Mouse (Mus musculus) limb, embryonic 12.5 days (tissue): ENCODE results near the gene Ufsp1. TPM values are rescaled to one million over a fixed set of nuclear protein-coding genes. Genes with fewer than 3 reads are reported as not detected.

ENCODE experiments used
- ATAC-seq: fragments of 200-750 bp; cut with Nextera tagmentation; 2 replicates; pipeline ENCODE4 v1.8.0; 2017; ENCODE audit warnings: low read depth, moderate TSS enrichment; ENCODE audit not compliant: insufficient number of reproducible peaks, insufficient read depth, low FRiP score, low TSS enrichment
- H3K27ac ChIP-seq: fragments of 300-500 bp; sonication (generic); 2 replicates; pipeline ENCODE4 v1.5.1; 2016; ENCODE audit warnings: mild to moderate bottlenecking, moderate library complexity
- H3K27me3 ChIP-seq: fragments of 300-500 bp; sonication (generic); 2 replicates; pipeline ENCODE4 v1.6.1; 2016; ENCODE audit warnings: mild to moderate bottlenecking, moderate library complexity
- H3K36me3 ChIP-seq: fragments of 300-500 bp; sonication (generic); 2 replicates; pipeline ENCODE4 v1.6.1; 2016; ENCODE audit warnings: mild to moderate bottlenecking, moderate library complexity
- H3K4me1 ChIP-seq: fragments of 300-500 bp; sonication (generic); replicated peaks from 2 replicates; pipeline ENCODE4 v1.6.1; 2016
- H3K4me2 ChIP-seq: fragments of 300-500 bp; sonication (generic); 2 replicates; pipeline ENCODE4 v1.6.1; 2016; ENCODE audit warnings: mild to moderate bottlenecking, moderate library complexity
- H3K4me3 ChIP-seq: fragments of 300-500 bp; sonication (generic); replicated peaks from 2 replicates; pipeline ENCODE4 v1.5.1; 2016; ENCODE audit warnings: mild to moderate bottlenecking
- H3K9ac ChIP-seq: fragments of 300-500 bp; sonication (generic); replicated peaks from 2 replicates; pipeline ENCODE4 v1.6.1; 2016; ENCODE audit warnings: mild to moderate bottlenecking, moderate library complexity
- H3K9me3 ChIP-seq: fragments of 300-500 bp; sonication (generic); 2 replicates; pipeline ENCODE4 v1.6.1; 2016; ENCODE audit warnings: mild to moderate bottlenecking, moderate library complexity
- WGBS: fragments of 180-500 bp; shearing (Covaris S2); methylation state at CpG from one replicate; pipeline ENCODE4 v1.1.7; 2016; 5-methylcytosine and 5-hydroxymethylcytosine counted together
- polyA plus RNA-seq: library from polyadenylated mRNA; unstranded; fragments of >200 nt; fragmentation: Nextera tagmentation; extraction: Ambion mirVana; gene quantifications from 2 replicates; pipeline ENCODE4 v1.2.1, GENCODE M21; 2016

Gene Ufsp1
- polyA plus RNA-seq, 1 experiment from 2014 or later: 6.7 TPM

DNA sequence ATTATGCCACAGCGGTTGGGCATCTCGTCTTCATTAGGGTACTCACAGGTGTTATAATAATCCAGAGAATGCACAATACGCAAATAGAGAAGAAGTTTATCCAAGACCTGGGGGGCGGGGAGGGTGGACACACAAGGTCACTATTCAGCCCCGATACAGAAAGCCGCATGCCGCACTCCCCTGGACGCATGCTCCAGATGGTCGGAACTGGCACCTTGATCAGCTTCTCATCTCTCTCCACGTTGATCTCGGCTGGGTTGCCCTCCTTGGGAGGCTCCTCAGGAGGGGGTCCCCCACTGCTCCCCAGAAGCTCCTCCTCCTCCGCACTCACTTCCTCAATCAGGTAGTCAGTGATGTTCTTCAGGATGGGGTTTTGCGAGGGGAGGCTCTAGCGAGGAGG, 2.7 kb downstream of the Ufsp1 start:
- no peak for ATAC-seq
- no peak overlapping the region for H3K4me3 ChIP-seq
- 90% methylated on average over 14 of the region's 14 CpGs for WGBS

DNA sequence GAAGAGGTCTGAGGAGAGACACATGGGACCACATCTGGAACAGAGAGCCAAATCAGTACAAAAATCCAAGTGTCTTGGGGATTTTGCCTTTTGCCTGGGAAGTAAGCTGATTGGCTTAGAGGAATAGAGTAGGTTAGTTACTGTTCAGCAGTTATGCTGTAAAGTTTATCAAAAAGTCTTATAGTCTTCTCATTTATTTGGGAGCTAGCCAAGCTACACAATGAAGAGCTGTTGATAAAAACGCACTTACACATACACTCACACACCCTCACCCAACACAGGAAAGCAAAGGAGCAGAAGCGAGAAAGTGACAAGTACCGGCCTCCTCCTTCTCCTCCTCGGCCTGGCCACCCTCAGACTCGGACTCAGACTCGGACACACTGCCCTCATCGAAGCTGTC, 4.8 kb downstream of the Ufsp1 start:
- no peak overlapping the region for H3K4me3 ChIP-seq
- peaks cover 17% of the 10 kb centered on the region for H3K4me1 ChIP-seq
- no peak overlapping the region for H3K27ac ChIP-seq
- no peak overlapping the region for H3K4me2 ChIP-seq
- H3K27me3 ChIP-seq: no peaks in the 10 kb centered on the region
- no peak overlapping the region for H3K9ac ChIP-seq
- no peaks in the 10 kb centered on the region for H3K9me3 ChIP-seq
- H3K36me3 ChIP-seq: peaks cover 93% of the 10 kb centered on the region
- no peak for ATAC-seq
- WGBS: 86% methylated on average over 7 of the region's 7 CpGs

More for the DNA sequence above, 2.7 kb downstream of the Ufsp1 start:
- peaks cover 14% of the 10 kb centered on the region for H3K27me3 ChIP-seq
- H3K9me3 ChIP-seq: no peaks in the 10 kb centered on the region
- peaks cover 72% of the 10 kb centered on the region for H3K36me3 ChIP-seq
- peaks cover 22% of the 10 kb centered on the region for H3K4me1 ChIP-seq
- no peak overlapping the region for H3K4me2 ChIP-seq
- no peak overlapping the region for H3K9ac ChIP-seq
- H3K27ac ChIP-seq: no peak overlapping the region

DNA sequence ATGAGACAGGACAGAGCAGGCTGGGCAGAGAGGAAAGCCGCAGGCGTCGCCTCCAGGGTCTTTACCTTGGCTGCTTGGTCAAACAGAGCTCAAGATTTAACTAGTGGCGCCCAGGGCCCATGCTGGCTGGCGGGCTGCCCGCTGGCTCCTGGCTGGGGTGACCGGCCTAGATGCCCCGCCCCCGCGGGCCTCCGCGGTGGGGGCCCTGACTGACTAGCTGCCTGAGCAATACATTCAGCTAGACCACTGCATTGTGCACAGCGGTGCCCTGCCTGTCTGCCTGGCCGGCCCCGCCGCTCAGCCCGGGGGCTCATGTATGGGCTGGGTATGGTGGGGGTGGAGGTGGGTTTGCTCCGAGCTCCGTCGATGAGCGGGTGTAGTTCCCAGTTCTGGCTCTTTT, 6.8 kb downstream of the Ufsp1 start:
- Histone ChIP-seq H3K36me3 (peaks cover 97% of the 10 kb centered on the region), H3K27ac (no peak overlapping the region), H3K4me1 (peaks cover 25% of the 10 kb centered on the region), H3K4me3 (no peak overlapping the region), H3K27me3 (no peaks in the 10 kb centered on the region), H3K9ac (no peak overlapping the region), H3K4me2 (no peak overlapping the region), H3K9me3 (no peaks in the 10 kb centered on the region)
- ATAC-seq: no peak
- WGBS: 87% methylated on average over 21 of the region's 21 CpGs

DNA sequence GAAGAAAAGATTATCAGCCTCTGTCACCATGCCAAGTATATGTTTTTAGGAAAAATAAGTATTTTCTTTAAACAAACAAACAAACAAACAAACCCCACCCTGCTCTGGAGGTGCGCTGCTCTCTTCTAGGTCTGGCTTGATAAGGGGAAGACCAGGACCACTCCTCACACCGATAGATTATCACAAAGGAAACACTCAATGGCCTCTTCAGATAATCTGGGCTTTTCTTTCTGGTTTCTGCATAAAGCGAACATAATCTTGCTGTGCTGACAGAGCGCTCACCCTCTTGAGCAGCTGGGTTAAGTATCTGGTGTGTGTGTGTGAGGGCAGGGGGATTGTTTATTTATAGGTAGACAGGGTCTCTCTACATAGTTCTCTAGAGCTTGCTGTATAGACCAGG, 9.2 kb downstream of the Ufsp1 start:
- Histone ChIP-seq H3K4me1 (peaks cover 34% of the 10 kb centered on the region), H3K9me3 (0 out of 2 replicates have a peak, but pooled peaks cover 2% of the 10 kb centered on the region), H3K4me2 (no peak overlapping the region), H3K4me3 (no peak overlapping the region), H3K27ac (no peak overlapping the region), H3K36me3 (peaks cover 78% of the 10 kb centered on the region), H3K9ac (no peak overlapping the region), H3K27me3 (no peaks in the 10 kb centered on the region)
- ATAC-seq: no peak
- 88% methylated on average over 4 of the region's 4 CpGs for WGBS

DNA sequence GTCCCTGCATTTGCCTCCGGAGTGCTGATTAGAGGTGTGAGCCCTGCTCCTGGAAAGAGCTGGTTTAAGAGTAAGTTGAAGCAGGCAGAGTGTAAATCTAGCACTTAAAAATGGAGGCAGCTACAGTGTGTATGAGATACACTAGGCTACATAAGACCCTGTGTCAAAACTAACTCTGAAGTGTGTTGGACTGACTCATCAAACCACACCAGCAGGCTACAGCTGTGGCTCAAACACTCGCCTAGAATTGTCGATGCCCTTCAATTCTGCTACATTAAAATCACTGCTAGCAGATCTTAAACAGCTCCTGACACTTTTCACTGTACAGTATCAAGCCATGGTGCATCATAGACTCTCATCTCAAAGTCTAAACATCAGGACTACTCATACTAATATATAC, 9.7 kb downstream of the Ufsp1 start:
- peaks cover 78% of the 10 kb centered on the region for H3K36me3 ChIP-seq
- H3K27me3 ChIP-seq: no peaks in the 10 kb centered on the region
- H3K4me3 ChIP-seq: peak overlapping the region; percentile 95; the same call in 1 of the 2 replicates
- WGBS: 87% methylated on average over 3 of the region's 3 CpGs
- no peak for ATAC-seq
- peak overlapping the region; percentile 25; the same call in 1 of the 2 replicates for H3K27ac ChIP-seq
- 0 out of 2 replicates have a peak, but pooled peaks cover 7% of the 10 kb centered on the region for H3K9me3 ChIP-seq
- H3K4me2 ChIP-seq: peak overlapping the region; percentile 67; the same call in 1 of the 2 replicates
- peaks cover 34% of the 10 kb centered on the region for H3K4me1 ChIP-seq
- H3K9ac ChIP-seq: 0 out of 2 replicates have a peak overlapping the region, but pooled peaks have one; percentile 31

DNA sequence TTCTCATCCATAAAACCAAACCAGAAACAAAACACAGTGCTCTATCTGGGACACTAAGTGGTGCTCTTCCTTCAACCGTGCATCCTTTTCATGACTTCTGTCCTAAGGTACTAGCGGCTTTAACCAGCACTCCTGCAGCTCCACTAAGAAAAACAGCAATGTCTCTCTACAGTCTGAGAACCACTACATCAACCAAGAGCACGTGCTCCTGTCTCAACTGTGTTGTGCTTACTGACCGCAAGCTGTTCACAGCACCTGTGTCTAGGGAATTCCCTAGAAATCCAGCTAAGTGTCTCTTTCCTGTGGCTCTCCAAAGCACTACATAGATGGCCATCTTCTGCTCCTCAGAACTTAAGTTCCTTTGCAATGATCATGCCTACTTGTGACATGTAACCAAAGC, 10.4 kb downstream of the Ufsp1 start:
- Histone ChIP-seq H3K36me3 (peaks cover 78% of the 10 kb centered on the region), H3K27ac (peak overlapping the region; percentile 25; the same call in 1 of the 2 replicates), H3K4me2 (peak overlapping the region; percentile 67), H3K4me1 (peaks cover 34% of the 10 kb centered on the region), H3K9ac (peak overlapping the region; percentile 42), H3K9me3 (0 out of 2 replicates have a peak, but pooled peaks cover 7% of the 10 kb centered on the region), H3K27me3 (no peaks in the 10 kb centered on the region), H3K4me3 (peak overlapping the region; percentile 95)
- WGBS: 53% methylated on average over 4 of the region's 4 CpGs
- ATAC-seq: no peak

DNA sequence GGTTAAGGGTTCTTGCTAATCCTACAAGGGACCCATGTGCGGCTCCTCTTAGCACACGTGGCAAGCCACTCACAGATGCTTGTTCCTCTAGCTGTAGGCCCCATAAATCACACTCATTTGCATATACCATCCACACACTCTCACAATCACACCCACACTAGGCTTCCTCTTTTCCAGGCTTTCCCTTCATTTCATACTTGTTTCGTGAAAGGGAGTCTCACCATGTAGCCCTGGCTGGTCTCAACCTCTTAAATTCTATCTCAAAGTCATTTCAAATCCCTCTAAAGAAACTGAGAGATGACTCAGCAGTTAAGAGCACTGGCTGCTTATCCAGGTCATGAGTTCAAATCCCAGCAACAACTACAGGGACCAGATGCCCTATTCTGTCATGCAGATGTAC, 11.4 kb downstream of the Ufsp1 start:
- 0 out of 2 replicates have a peak, but pooled peaks cover 7% of the 10 kb centered on the region for H3K9me3 ChIP-seq
- no peak for ATAC-seq
- peak overlapping the region; percentile 67 for H3K4me2 ChIP-seq
- H3K27me3 ChIP-seq: no peaks in the 10 kb centered on the region
- H3K4me3 ChIP-seq: peak overlapping the region; percentile 95
- H3K9ac ChIP-seq: 0 out of 2 replicates have a peak overlapping the region, but pooled peaks have one; percentile 1
- peaks cover 78% of the 10 kb centered on the region for H3K36me3 ChIP-seq
- WGBS: 45% methylated on average over 3 of the region's 3 CpGs
- H3K27ac ChIP-seq: no peak overlapping the region
- H3K4me1 ChIP-seq: peaks cover 34% of the 10 kb centered on the region

DNA sequence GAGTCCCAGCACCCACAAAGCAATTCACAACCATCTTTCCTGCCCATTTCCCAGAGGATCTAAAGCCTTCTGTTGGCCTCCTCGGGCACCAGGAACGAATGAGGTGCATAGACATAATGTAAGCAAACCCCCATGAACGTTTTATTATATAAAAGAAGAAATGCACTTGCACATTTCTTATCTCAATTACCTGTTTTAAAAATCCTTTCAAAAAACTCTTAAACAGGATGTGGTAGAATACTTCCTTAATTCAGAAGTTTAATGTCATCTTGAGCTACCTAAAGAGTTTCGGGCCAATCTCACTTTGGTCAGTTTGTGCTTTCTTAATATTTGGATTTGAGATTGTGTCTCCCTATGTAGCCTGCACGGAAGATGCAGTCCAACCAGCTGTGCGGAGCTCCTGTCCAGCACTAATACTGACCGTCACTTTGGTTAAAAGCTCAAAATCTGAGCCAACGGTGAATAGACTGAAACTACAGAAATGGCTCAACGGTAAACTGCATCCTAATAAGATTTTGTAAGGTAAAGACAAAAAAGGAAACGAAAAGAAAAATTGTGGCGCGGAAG, 12.1 kb downstream of the Ufsp1 start:
- peaks cover 36% of the 10 kb centered on the region for H3K4me1 ChIP-seq
- H3K4me2 ChIP-seq: peak overlapping the region; percentile 67
- H3K4me3 ChIP-seq: peak overlapping the region; percentile 95
- ATAC-seq: no peak
- 0 out of 2 replicates have a peak, but pooled peaks cover 7% of the 10 kb centered on the region for H3K9me3 ChIP-seq
- H3K36me3 ChIP-seq: peaks cover 78% of the 10 kb centered on the region
- peak overlapping the region; percentile 93 for H3K27ac ChIP-seq
- H3K27me3 ChIP-seq: no peaks in the 10 kb centered on the region
- WGBS: 18% methylated on average over 12 of the region's 12 CpGs
- H3K9ac ChIP-seq: peak overlapping the region; percentile 97

DNA sequence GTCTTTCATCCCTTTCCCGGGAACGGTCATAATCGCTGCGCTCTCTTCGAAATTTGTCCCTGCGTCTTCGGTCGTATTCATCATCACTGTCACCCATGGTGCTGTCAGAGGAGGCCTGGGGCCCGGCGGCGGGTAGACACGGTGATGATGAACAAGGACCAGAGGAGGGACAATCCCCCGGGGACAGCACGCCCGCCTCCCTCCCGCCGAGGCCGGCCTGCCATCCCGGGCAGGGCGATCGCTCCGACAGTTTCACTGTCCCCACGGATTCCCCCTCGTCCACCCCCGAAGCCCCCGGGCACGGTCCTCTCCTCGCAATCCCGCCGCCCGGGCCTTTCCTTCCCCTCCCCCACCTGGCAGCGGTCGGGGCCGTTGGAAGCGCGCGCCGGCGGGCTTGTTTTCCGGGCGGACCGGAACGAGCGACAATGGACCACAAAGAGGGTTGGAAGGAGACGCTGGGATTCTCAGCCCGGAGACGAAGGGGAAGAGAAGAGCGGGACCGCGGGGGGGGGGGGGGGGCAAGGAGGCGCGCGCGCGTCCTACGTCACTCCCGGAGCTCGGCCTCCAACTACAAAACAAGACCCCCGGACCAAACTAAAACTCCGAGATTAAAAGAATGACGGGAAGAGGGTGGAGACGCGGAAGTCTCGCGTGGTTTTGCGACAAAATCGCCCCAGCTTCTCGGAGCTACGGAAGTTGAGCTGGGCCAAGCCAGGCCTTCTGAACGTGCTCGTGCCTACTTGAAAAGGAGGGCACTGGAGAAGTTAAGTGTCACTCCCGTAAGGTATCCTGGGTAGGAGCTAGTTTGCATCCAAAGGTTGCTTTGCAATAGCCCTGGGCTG, 12.9 kb downstream of the Ufsp1 start, which contains the start of gene Srrt:
Gene Srrt, minus strand, starts transcription at position 604 of the 842 bp plus-strand sequence.
- under 1% methylated on average over 59 of the region's 72 CpGs for WGBS
- 0 out of 2 replicates have a peak, but pooled peaks cover 7% of the 10 kb centered on the region for H3K9me3 ChIP-seq
- peak within 1 kb of the TSS; percentile 67 for H3K4me2 ChIP-seq
- peak within 1 kb of the TSS; percentile 97 for H3K9ac ChIP-seq
- peak within 1 kb of the TSS; percentile 95 for H3K4me3 ChIP-seq
- ATAC-seq: peak; percentile 69
- H3K36me3 ChIP-seq: peaks cover 77% of the 10 kb centered on the region
- no peaks in the 10 kb centered on the region for H3K27me3 ChIP-seq
- H3K27ac ChIP-seq: peak within 1 kb of the TSS; percentile 93
- H3K4me1 ChIP-seq: peaks cover 43% of the 10 kb centered on the region

DNA sequence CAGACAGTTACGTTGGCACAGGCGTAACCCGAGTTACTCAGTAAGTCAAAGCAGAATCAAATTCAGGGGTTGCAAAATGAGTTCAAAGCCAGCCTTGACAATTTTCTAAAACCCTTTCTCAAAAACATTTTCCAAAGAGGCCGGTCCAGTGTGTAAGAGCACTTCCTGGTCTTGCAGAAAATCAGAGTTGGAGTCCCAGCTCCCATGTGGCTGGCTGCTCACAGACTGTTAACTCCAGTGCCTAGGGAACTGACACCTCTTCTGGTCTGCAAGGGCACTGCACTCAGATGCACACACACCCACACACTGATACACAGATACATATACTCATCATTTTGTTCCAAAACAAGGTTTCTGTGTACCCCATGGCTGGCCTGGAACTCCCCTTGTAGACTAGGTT, 13.9 kb downstream of the Ufsp1 start:
- 92% methylated on average over 4 of the region's 4 CpGs for WGBS
- peak overlapping the region; percentile 67 for H3K4me2 ChIP-seq
- H3K4me1 ChIP-seq: peaks cover 54% of the 10 kb centered on the region
- ATAC-seq: no peak
- peak overlapping the region; percentile 93 for H3K27ac ChIP-seq
- H3K36me3 ChIP-seq: peaks cover 70% of the 10 kb centered on the region
- H3K27me3 ChIP-seq: no peaks in the 10 kb centered on the region
- H3K9me3 ChIP-seq: 0 out of 2 replicates have a peak, but pooled peaks cover 7% of the 10 kb centered on the region
- H3K9ac ChIP-seq: peak overlapping the region; percentile 97; the same call in 1 of the 2 replicates
- peak overlapping the region; percentile 95 for H3K4me3 ChIP-seq
